Mouse (Mus musculus) embryonic facial prominence, embryonic 11.5 days (tissue): ENCODE results near the gene Rraga. TPM values are rescaled to one million over a fixed set of nuclear protein-coding genes. Genes with fewer than 3 reads are reported as not detected.
A peak's percentile ranks its signal among the peaks of the same experiment; 100 is the strongest.

Experiments
- ATAC-seq: fragments of 200-750 bp; cut with Nextera tagmentation; replicated peaks from 2 replicates; pipeline ENCODE4 v1.8.0; 2017; ENCODE audit warnings: low read depth; ENCODE audit not compliant: insufficient number of reproducible peaks, low FRiP score, low TSS enrichment
- DNase-seq: peaks from one replicate; pipeline ENCODE4 v3.0.0-alpha.2; 2015; ENCODE audit warnings: low spot score
- H3K27ac ChIP-seq: fragments of 300-500 bp; sonication (generic); replicated peaks from 2 replicates; pipeline ENCODE4 v1.5.1; 2014; ENCODE audit warnings: mild to moderate bottlenecking, low read depth, low read length, control low read depth
- H3K27me3 ChIP-seq: fragments of 300-500 bp; sonication (generic); 2 replicates; pipeline ENCODE4 v1.6.1; 2014; ENCODE audit warnings: mild to moderate bottlenecking, low read length, moderate library complexity, mixed read lengths; ENCODE audit not compliant: control insufficient read depth, insufficient read depth
- H3K36me3 ChIP-seq: fragments of 300-500 bp; sonication (generic); replicated peaks from 2 replicates; pipeline ENCODE4 v1.6.1; 2014; ENCODE audit warnings: low read depth, mild to moderate bottlenecking, low read length, moderate library complexity, mixed read lengths; ENCODE audit not compliant: control insufficient read depth, insufficient read depth
- H3K4me1 ChIP-seq: fragments of 300-500 bp; sonication (generic); 2 replicates; pipeline ENCODE4 v1.6.1; 2014; ENCODE audit warnings: low read length, mixed read lengths; ENCODE audit not compliant: control insufficient read depth, insufficient read depth
- H3K4me2 ChIP-seq: fragments of 300-500 bp; sonication (generic); 2 replicates; pipeline ENCODE4 v1.6.1; 2014; ENCODE audit warnings: low read depth, mild to moderate bottlenecking, control low read depth, low read length, moderate library complexity
- H3K4me3 ChIP-seq: fragments of 300-500 bp; sonication (generic); 2 replicates; pipeline ENCODE4 v1.5.1; 2014; ENCODE audit warnings: low read depth, low read length, control low read depth
- H3K9ac ChIP-seq: fragments of 300-500 bp; sonication (generic); replicated peaks from 2 replicates; pipeline ENCODE4 v1.6.1; 2014; ENCODE audit warnings: mild to moderate bottlenecking, control low read depth, low read length
- H3K9me3 ChIP-seq: fragments of 300-500 bp; sonication (generic); replicated peaks from 2 replicates; pipeline ENCODE4 v1.6.1; 2016; ENCODE audit warnings: mild to moderate bottlenecking, low read length, inconsistent platforms, mixed read lengths; ENCODE audit not compliant: control insufficient read depth
- WGBS: fragments of 180-500 bp; shearing (Covaris S2); extraction: QIAGEN DNeasy Blood & Tissue Kit; methylation state at CpG from one replicate; pipeline ENCODE4 v1.1.7; 2014; 5-methylcytosine and 5-hydroxymethylcytosine counted together
- polyA plus RNA-seq: library from polyadenylated mRNA; unstranded; fragments of >200 nt; fragmentation: Nextera tagmentation; extraction: Ambion mirVana; gene quantifications from 2 replicates; pipeline ENCODE4 v1.2.1, GENCODE M21; 2014

The Rraga gene
- 108 and 116 TPM in 2 replicates for polyA plus RNA-seq

- ATAC-seq (peak; percentile 93), DNase-seq (peak; percentile 96)
- Histone ChIP-seq H3K4me1 (no peaks in the 10 kb centered on the region), H3K9ac (peak within 1 kb of the TSS; percentile 92), H3K36me3 (no peaks in the 10 kb centered on the region), H3K4me3 (peak within 1 kb of the TSS; percentile 88), H3K9me3 (no peaks in the 10 kb centered on the region), H3K27me3 (no peaks in the 10 kb centered on the region), H3K4me2 (peak within 1 kb of the TSS; percentile 64), H3K27ac (peak within 1 kb of the TSS; percentile 92)
- WGBS, result under 1% methylated on average over 53 of the region's 53 CpGs
Measured at GRCm38 (mm10) chr4:86575283-86575983, at the start of gene Rraga. TSS of gene Rraga (plus strand) at chr4:86575668.

GRCm38 (mm10) chr4:86527162-86528136 is 48.0 kb upstream of the Rraga start:
- Histone ChIP-seq H3K27ac (peak overlapping the region; percentile 4; the same call in 1 of the 2 replicates), H3K4me3 (no peak overlapping the region), H3K9ac (no peak overlapping the region), H3K36me3 (no peaks in the 10 kb centered on the region), H3K9me3 (no peaks in the 10 kb centered on the region), H3K4me2 (no peak overlapping the region), H3K4me1 (no peaks in the 10 kb centered on the region), H3K27me3 (no peaks in the 10 kb centered on the region)
- WGBS, result 27% methylated on average over 11 of the region's 11 CpGs
- ATAC-seq, result peak; percentile 74; the same call in 1 of the 2 replicates
- peak; percentile 87 for DNase-seq

GRCm38 (mm10) chr4:86529161-86529560 is 46.3 kb upstream of the Rraga start:
- Histone ChIP-seq H3K36me3 (no peaks in the 10 kb centered on the region), H3K27ac (no peak overlapping the region), H3K9ac (no peak overlapping the region), H3K9me3 (no peaks in the 10 kb centered on the region), H3K4me2 (no peak overlapping the region), H3K4me1 (no peaks in the 10 kb centered on the region), H3K27me3 (no peaks in the 10 kb centered on the region), H3K4me3 (no peak overlapping the region)
- ATAC-seq (no peak), DNase-seq (no peak)
- whole genome bisulfite sequencing, result 75% methylated on average over 6 of the region's 6 CpGs

GRCm38 (mm10) chr4:86533406-86534090 is 41.9 kb upstream of the Rraga start:
- WGBS, result 73% methylated on average over 8 of the region's 8 CpGs
- no peak overlapping the region for H3K4me3 ChIP-seq
- H3K9me3 ChIP-seq, result no peaks in the 10 kb centered on the region
- no peak overlapping the region for H3K27ac ChIP-seq
- ATAC-seq (no peak), DNase-seq (no peak)
- no peak overlapping the region for H3K4me2 ChIP-seq
- H3K9ac ChIP-seq, result no peak overlapping the region
- no peaks in the 10 kb centered on the region for H3K27me3 ChIP-seq
- no peaks in the 10 kb centered on the region for H3K4me1 ChIP-seq
- no peaks in the 10 kb centered on the region for H3K36me3 ChIP-seq

GRCm38 (mm10) chr4:86534091-86534481 is 41.4 kb upstream of the Rraga start:
- WGBS, result 32% methylated on average over 5 of the region's 5 CpGs
- DNase-seq, result peak; percentile 22

GRCm38 (mm10) chr4:86537972-86538371 is 37.5 kb upstream of the Rraga start:
- H3K36me3 ChIP-seq, result no peaks in the 10 kb centered on the region

More at GRCm38 (mm10) chr4:86534091-86534481, 41.4 kb upstream of the Rraga start:
- Histone ChIP-seq H3K9me3 (no peaks in the 10 kb centered on the region), H3K4me3 (no peak overlapping the region), H3K4me2 (no peak overlapping the region), H3K27ac (no peak overlapping the region), H3K36me3 (no peaks in the 10 kb centered on the region), H3K27me3 (no peaks in the 10 kb centered on the region), H3K4me1 (no peaks in the 10 kb centered on the region), H3K9ac (no peak overlapping the region)
- ATAC-seq, result no peak

GRCm38 (mm10) chr4:86538936-86539335 is 36.5 kb upstream of the Rraga start:
- DNase-seq, result no peak
- Histone ChIP-seq H3K27ac (no peak overlapping the region), H3K4me1 (no peaks in the 10 kb centered on the region), H3K36me3 (no peaks in the 10 kb centered on the region), H3K9me3 (no peaks in the 10 kb centered on the region), H3K4me3 (no peak overlapping the region), H3K9ac (no peak overlapping the region), H3K27me3 (no peaks in the 10 kb centered on the region), H3K4me2 (no peak overlapping the region)
- WGBS, result 89% methylated on average over 5 of the region's 5 CpGs
- no peak for ATAC-seq

More at GRCm38 (mm10) chr4:86537972-86538371, 37.5 kb upstream of the Rraga start:
- Histone ChIP-seq H3K4me3 (no peak overlapping the region), H3K4me2 (no peak overlapping the region), H3K9ac (no peak overlapping the region), H3K27me3 (no peaks in the 10 kb centered on the region), H3K27ac (no peak overlapping the region), H3K4me1 (no peaks in the 10 kb centered on the region), H3K9me3 (no peaks in the 10 kb centered on the region)
- 46% methylated on average over 4 of the region's 4 CpGs for WGBS
- ATAC-seq (no peak), DNase-seq (peak; percentile 71)
